Mouse (Mus musculus): Measurements from ENCODE around the gene Clcn2.

- no peak for TF ChIP-seq GATA1 (IDR thresholded peaks at IDR 0.05; ENCODE audit: low read length)
- no peak for TF ChIP-seq TAL1 (IDR thresholded peaks at IDR 0.05; ENCODE audit: low read length)
Observed at GRCm38 (mm10) chr16:20708220-20708938, 9.2 kb downstream of the Clcn2 start.

Measured in erythroblast, embryonic 14.5 days (primary cell).